Mouse (Mus musculus) myocyte (in vitro differentiated cells): ENCODE measurements around the gene Galk1. TPM values are rescaled to one million over a fixed set of nuclear protein-coding genes. Genes with fewer than 3 reads are reported as not detected.

ENCODE experiments used
- H3K27me3 ChIP-seq: one replicate; pipeline ENCODE4 v1.6.1; 2011; ENCODE audit not compliant: control insufficient read depth, insufficient read depth, insufficient read length
- H3K36me3 ChIP-seq: one replicate; pipeline ENCODE4 v1.6.1; 2011; ENCODE audit not compliant: control insufficient read depth, insufficient read depth
- H3K4me2 ChIP-seq: one replicate; pipeline ENCODE4 v1.6.1; 2011; ENCODE audit warnings: low read depth, control low read depth
- H3K4me3 ChIP-seq: one replicate; pipeline ENCODE4 v1.5.1; 2011; ENCODE audit warnings: mild to moderate bottlenecking, control low read depth, moderate library complexity
- H3K79me2 ChIP-seq: one replicate; pipeline ENCODE4 v1.6.1; 2011; ENCODE audit not compliant: control insufficient read depth, insufficient read depth
- H3ac ChIP-seq: one replicate; pipeline ENCODE4 v1.6.1; 2011; ENCODE audit not compliant: control insufficient read depth, insufficient read length
- CEBPB ChIP-seq: IDR thresholded peaks from 2 replicates; pipeline ENCODE4 v1.6.1; 2011; ENCODE audit warnings: mild to moderate bottlenecking, moderate library complexity; ENCODE audit not compliant: poor library complexity, insufficient read depth, severe bottlenecking
- E2F4 ChIP-seq: IDR thresholded peaks from one replicate; pipeline ENCODE4 v1.6.1; 2011; ENCODE audit warnings: mild to moderate bottlenecking, control low read depth, moderate library complexity; ENCODE audit not compliant: insufficient read depth
- MAX ChIP-seq: IDR thresholded peaks from one replicate; pipeline ENCODE4 v1.6.1; 2011; ENCODE audit warnings: low read depth, mild to moderate bottlenecking, control low read depth
- MYOD1 ChIP-seq, 3 experiments: IDR thresholded peaks; one replicate each; pipeline ENCODE4 v1.6.1; 2011; ENCODE audit warnings: control low read depth in 2 of 3, low read depth in 2 of 3, mild to moderate bottlenecking in 2 of 3, moderate library complexity in 1 of 3; ENCODE audit not compliant: insufficient read length in 2 of 3, control insufficient read depth in 1 of 3
- MYOG ChIP-seq, 3 experiments: IDR thresholded peaks; one replicate each; pipeline ENCODE4 v1.6.1; 2011; ENCODE audit warnings: control low read depth in 2 of 3, low read depth in 2 of 3, mild to moderate bottlenecking in 2 of 3; ENCODE audit not compliant: insufficient read length in 2 of 3, control insufficient read depth in 1 of 3, insufficient read depth in 1 of 3
- POLR2A ChIP-seq: IDR thresholded peaks from one replicate; pipeline ENCODE4 v1.6.1; 2011; ENCODE audit warnings: low read depth, mild to moderate bottlenecking, control low read depth, moderate library complexity; ENCODE audit not compliant: insufficient read length
- POLR2AphosphoS2 ChIP-seq: IDR thresholded peaks from one replicate; pipeline ENCODE4 v1.6.1; 2011; ENCODE audit warnings: low read depth, control low read depth; ENCODE audit not compliant: insufficient read length
- REST ChIP-seq: IDR thresholded peaks from one replicate; pipeline ENCODE4 v1.6.1; 2011; ENCODE audit warnings: mild to moderate bottlenecking, control low read depth, moderate library complexity; ENCODE audit not compliant: insufficient read depth, insufficient read length
- SRF ChIP-seq: IDR thresholded peaks from one replicate; pipeline ENCODE4 v1.6.1; 2011; ENCODE audit warnings: low read depth; ENCODE audit not compliant: control insufficient read depth, insufficient read length
- TCF12 ChIP-seq: IDR thresholded peaks from one replicate; pipeline ENCODE4 v1.6.1; 2011; ENCODE audit warnings: mild to moderate bottlenecking, control low read depth; ENCODE audit not compliant: poor library complexity, insufficient read depth, severe bottlenecking
- TCF3 ChIP-seq: IDR thresholded peaks from one replicate; pipeline ENCODE4 v1.6.1; 2011; ENCODE audit warnings: low read depth, control low read depth; ENCODE audit not compliant: insufficient read length
- USF1 ChIP-seq: IDR thresholded peaks from one replicate; pipeline ENCODE4 v1.6.1; 2011; ENCODE audit warnings: low read depth, mild to moderate bottlenecking, control low read depth, moderate library complexity
- polyA plus RNA-seq: library from polyadenylated mRNA; unstranded; fragments of >200 nt; fragmentation: generic; extraction: Trizol; gene quantifications from one replicate; pipeline ENCODE4 v1.2.1, GENCODE M21; 2012; ENCODE audit warnings: missing spikeins

Galk1 gene
- polyA plus RNA-seq, 1 experiment: 172 TPM

DNA sequence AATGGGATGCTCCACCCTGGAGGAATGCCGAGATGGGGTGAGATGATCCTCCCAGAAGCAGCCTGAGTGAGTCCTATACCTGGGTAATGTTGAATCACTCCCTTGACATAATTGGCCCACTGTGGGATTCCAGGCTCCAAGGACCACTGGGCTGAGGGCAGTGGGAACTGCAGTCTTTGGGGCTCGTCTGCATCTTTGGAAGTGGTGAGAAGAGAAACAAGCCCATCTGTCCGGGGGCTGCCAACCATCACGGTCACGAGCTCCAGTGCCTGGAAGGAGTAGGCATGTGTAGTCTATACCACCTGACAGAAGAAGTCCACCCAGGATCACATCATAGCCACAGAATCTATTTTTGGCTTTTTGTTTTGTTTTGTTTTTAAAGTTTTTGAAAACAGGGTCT, 1.6 kb downstream of the Galk1 start:
- H3K4me3 ChIP-seq: peak overlapping the region; percentile 47
- peak overlapping the region; percentile 79 for H3K4me2 ChIP-seq
- TF ChIP-seq REST: no peak
- no peak for TF ChIP-seq TCF3
- no peak for TF ChIP-seq POLR2A
- TF ChIP-seq USF1: no peak
- no peak for TF ChIP-seq TCF12
- TF ChIP-seq MYOD1 (IDR thresholded peaks at IDR 0.05; ENCODE audit: control insufficient read depth in 1 of 3, insufficient read length in 2 of 3, low read depth in 2 of 3): no peak
- no peak for TF ChIP-seq CEBPB
- no peak for TF ChIP-seq POLR2AphosphoS2
- TF ChIP-seq MAX: no peak
- no peak for TF ChIP-seq SRF
- no peak for TF ChIP-seq MYOG (IDR thresholded peaks at IDR 0.05; ENCODE audit: control insufficient read depth in 1 of 3, insufficient read depth in 1 of 3, insufficient read length in 2 of 3, low read depth in 2 of 3)
- TF ChIP-seq E2F4: no peak
- no peaks in the 10 kb centered on the region for H3K36me3 ChIP-seq
- no peak overlapping the region for H3ac ChIP-seq
- no peaks in the 10 kb centered on the region for H3K27me3 ChIP-seq
- no peaks in the 10 kb centered on the region for H3K79me2 ChIP-seq

DNA sequence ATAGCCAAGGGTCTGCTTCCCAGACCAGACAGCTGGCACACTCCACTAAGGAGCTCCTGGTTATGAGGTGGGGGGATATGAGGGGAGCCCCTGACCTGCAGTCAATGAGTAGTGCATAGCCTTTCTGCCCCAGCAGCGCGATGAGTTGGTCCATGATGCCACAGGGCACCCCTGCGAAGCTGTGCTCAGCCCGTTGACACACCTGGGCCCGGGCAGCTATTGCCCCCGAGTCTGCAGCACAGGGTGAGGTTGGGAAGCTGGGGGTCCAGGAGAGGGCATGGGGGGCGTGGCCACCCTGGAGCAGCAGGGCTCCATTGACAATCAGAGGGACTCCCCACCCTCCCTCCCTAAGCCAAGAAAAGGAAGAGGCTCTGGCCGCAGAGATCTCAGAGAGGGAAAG, 2.4 kb downstream of the Galk1 start:
- Histone ChIP-seq H3K4me3 (no peak overlapping the region), H3K36me3 (no peaks in the 10 kb centered on the region), H3K4me2 (no peak overlapping the region), H3K27me3 (no peaks in the 10 kb centered on the region), H3ac (no peak overlapping the region), H3K79me2 (no peaks in the 10 kb centered on the region)
- no peak for TF ChIP-seq TCF12

DNA sequence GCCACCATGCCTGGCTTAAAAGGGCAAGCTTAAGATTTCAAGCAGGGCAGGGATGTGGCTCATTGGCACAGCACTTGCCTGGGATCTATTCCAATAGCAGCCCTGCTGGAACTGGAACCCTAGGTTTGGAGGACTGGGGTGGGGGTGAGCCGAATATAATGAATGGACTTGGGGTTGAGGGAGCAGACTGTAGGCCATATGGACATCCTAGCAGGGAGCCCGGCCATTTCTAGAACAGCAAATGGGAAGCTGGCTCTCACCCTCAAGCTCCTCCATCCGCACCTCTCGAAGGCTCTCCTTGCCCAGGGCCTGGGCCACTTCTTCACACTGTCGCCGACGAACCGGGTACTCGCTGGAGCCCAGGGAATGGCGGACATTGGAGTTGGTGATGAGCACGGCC, 2.9 kb downstream of the Galk1 start:
- TF ChIP-seq CEBPB: no peak
- H3K79me2 ChIP-seq: no peaks in the 10 kb centered on the region
- H3ac ChIP-seq: no peak overlapping the region
- H3K4me3 ChIP-seq: no peak overlapping the region
- H3K27me3 ChIP-seq: no peaks in the 10 kb centered on the region
- H3K4me2 ChIP-seq: no peak overlapping the region
- no peaks in the 10 kb centered on the region for H3K36me3 ChIP-seq

DNA sequence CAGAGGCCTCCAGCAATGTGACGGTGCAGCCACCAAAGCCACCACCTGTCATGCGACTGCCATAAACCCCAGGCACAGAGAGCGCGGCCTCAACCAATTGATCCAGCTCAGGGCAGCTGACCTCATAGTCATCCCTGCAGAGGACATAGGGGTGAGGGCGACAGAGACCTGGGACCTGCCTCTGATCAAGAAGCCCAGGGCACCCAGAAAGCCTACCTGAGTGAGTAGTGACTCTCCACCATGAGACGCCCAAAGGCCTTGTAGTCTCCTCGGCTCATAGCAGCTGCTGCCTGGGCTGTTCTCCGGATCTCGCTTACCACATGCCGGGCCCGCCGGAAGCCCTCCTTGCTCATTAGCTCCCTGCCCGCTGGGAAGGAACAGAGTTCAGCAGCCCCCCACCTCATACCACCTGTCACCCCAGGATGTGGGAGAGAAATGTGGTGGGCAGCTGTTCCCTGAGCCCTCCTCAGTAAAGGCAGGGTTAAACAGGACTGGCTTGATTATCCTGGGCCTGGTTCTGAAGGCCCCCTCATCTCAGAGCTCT, 3.6 kb downstream of the Galk1 start:
- H3K4me3 ChIP-seq: no peak overlapping the region
- no peaks in the 10 kb centered on the region for H3K36me3 ChIP-seq
- TF ChIP-seq POLR2A (no peak), SRF (no peak), USF1 (no peak), TCF12 (no peak), MYOG (IDR thresholded peaks at IDR 0.05; ENCODE audit: control insufficient read depth in 1 of 3, insufficient read depth in 1 of 3, insufficient read length in 2 of 3, low read depth in 2 of 3) (peak in 1 of 3 experiments; percentile 14), E2F4 (no peak), MYOD1 (IDR thresholded peaks at IDR 0.05; ENCODE audit: control insufficient read depth in 1 of 3, insufficient read length in 2 of 3, low read depth in 2 of 3) (peak in 1 of 3 experiments; percentile 11)
- H3K4me2 ChIP-seq: no peak overlapping the region
- H3ac ChIP-seq: no peak overlapping the region
- no peaks in the 10 kb centered on the region for H3K79me2 ChIP-seq
- no peaks in the 10 kb centered on the region for H3K27me3 ChIP-seq

DNA sequence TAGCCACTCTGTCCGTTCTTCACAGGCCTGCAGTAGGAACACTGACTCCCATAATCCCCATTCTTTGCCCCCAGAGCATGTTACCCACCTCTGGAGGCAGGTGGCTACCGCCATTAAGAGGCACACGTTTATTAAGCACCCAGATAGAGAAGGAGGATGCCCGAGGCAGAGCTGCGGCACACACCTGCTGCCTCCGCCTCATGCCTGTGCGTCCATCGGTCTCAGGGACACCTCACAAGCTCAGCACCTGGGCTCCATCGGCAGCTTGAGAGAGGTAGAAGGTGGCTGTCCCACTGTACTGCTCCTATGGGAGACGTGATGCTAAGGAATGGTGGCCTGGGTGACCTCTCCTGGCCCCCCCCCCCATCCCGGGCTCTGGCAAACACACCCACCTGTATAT, 4.1 kb downstream of the Galk1 start:
- no peak for TF ChIP-seq TCF12
- no peak for TF ChIP-seq USF1
- TF ChIP-seq TCF3: no peak
- TF ChIP-seq MYOG (IDR thresholded peaks at IDR 0.05; ENCODE audit: control insufficient read depth in 1 of 3, insufficient read depth in 1 of 3, insufficient read length in 2 of 3, low read depth in 2 of 3): no peak
- no peak for TF ChIP-seq POLR2AphosphoS2
- TF ChIP-seq REST: no peak
- no peak for TF ChIP-seq MYOD1 (IDR thresholded peaks at IDR 0.05; ENCODE audit: control insufficient read depth in 1 of 3, insufficient read length in 2 of 3, low read depth in 2 of 3)
- no peak for TF ChIP-seq MAX
- TF ChIP-seq POLR2A: no peak
- TF ChIP-seq E2F4: no peak
- no peak for TF ChIP-seq SRF
- TF ChIP-seq CEBPB: no peak
- H3K79me2 ChIP-seq: no peaks in the 10 kb centered on the region
- H3K4me2 ChIP-seq: no peak overlapping the region
- H3K36me3 ChIP-seq: no peaks in the 10 kb centered on the region
- H3ac ChIP-seq: no peak overlapping the region
- no peak overlapping the region for H3K4me3 ChIP-seq
- no peaks in the 10 kb centered on the region for H3K27me3 ChIP-seq
